Mouse (Mus musculus): ENCODE measurements around the gene Ccm2l. TPM values are rescaled to one million over a fixed set of nuclear protein-coding genes. Genes with fewer than 3 reads are reported as not detected.

The Ccm2l gene
- total RNA-seq, 2 experiments from 2014 or later = 5.5 to 7.4 TPM

- no peak for DNase-seq (ENCODE audit: low spot score in 2 of 2)
Observed at GRCm38 (mm10) chr2:153087091-153087490, 21.3 kb downstream of the Ccm2l start.

DNA sequence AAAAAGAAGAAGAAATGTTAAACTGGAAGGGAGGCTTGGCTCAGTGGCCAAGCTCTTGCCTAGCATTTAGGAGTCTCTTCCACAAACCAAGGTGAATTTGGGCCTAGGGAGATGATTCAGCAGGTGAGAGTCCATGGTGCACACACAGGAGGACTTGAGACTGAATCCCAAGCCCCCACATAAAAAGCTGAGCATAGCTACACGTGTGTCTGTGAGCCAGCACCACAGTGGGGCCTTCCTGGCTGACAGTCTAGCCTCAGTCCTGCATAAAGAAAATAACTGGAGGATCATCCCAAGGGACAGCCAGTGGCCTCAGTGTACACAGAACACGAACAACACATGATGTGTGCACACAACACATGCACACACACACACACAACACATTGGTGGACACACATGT, 23.6 kb downstream of the Ccm2l start:
- no peak for DNase-seq (ENCODE audit: low spot score in 2 of 2)

DNA sequence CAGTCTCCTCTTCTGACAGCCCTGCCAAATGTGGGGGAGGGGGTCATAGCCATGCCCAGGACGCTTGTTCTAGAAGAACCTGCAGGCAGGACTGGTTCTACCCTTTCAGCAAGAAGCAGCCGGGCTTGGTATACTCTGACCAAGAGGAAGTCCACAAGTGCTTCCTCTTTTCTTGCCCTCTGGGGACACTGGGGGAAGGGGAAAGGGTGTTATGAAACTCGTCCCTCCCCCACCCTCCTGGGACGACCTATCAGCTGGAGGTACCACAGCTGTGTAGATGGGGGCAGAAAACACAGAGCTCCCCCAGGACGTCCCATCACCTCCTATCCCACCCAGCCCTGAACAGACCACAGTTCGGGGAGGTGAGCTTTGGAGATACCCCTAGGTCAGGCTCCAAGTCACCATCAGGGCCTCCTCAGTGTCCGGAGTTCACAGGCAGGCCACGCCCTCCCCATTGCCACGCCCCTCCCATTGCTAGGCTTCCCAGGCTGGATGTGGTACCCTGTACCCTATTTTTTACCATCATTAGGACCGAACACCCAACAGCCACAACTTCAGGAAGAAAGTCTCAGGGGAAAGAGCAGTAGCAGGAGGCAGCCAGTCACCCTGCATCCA, 24.9 kb downstream of the Ccm2l start:
- DNase-seq (ENCODE audit: low spot score in 2 of 2) = no peak

GRCm38 (mm10) chr2:153107046-153107766, 41.5 kb downstream of the Ccm2l start:
- DNase-seq (ENCODE audit: low spot score in 2 of 2) = no peak

DNA sequence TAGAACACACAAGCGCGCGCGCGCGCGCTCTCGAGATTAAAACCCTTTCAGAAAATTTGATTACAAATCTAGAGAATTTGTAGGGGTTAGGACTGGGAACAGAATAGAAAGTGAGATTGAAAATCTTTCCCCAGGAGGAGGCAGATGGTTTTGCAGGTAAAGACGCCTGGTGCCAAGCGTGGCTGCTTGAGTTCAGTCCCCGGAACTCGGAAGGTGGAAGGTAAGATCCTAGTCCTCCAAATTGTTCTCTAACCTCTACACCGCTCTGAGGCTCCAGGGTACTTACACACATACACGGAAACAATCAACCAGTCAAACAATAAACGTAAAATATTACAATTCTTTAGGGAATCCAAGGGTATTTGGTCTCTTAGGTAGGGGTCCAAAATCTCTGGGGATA, 42.0 kb downstream of the Ccm2l start:
- no peak for DNase-seq (ENCODE audit: low spot score in 2 of 2)

DNA sequence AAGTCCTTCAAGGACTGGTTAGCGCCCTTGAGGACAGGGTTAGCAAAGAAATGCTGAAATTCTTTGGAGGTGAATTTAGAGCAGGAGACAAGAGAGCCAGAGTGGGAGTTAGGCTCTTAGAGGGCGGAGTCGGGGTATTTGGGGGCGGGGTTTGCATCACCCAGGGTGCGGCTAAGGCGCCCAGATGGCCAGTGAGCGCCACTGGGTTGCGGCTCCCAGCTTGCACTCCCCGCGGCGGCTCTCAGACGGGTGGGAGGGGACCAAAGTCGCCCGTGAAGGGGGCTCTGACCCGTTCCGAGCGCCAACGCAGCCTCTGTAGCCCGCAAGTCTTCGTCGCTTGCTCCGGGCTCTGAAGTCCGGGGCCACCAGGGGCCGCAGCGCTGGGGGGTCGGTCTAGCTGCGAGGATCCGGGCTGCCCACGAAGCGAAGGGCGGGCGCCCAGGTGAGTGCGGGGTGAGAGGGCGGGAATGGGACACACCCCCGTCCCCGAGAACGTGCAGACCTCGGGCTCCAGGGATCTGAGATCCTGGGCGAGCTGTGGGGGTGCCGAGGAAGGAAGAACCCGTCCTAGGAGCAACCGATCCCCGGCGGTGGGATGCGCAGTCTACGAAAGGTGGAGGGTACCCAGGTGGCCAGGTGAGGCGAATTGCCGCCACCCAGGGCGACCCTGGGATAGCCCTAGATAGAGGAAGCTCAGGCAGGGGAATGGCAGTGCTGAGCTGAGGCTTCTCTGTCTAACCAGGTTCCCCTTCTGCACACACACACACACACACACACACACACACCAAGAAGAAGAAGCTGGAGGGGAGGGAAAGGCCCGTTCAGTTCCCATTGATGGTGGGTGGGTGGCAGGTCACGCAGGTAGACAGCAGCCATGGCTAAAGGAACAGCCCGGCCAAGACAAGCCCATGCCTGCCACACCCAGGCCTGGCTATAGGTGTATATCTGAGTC, 42.8 kb downstream of the Ccm2l start, which contains the start of gene Hck:
Gene Hck (plus strand): TSS at position 156 of the 952 bp plus-strand sequence.
- DNase-seq (ENCODE audit: low spot score in 2 of 2) = peak in 1 of 2 experiments; percentile 28

DNA sequence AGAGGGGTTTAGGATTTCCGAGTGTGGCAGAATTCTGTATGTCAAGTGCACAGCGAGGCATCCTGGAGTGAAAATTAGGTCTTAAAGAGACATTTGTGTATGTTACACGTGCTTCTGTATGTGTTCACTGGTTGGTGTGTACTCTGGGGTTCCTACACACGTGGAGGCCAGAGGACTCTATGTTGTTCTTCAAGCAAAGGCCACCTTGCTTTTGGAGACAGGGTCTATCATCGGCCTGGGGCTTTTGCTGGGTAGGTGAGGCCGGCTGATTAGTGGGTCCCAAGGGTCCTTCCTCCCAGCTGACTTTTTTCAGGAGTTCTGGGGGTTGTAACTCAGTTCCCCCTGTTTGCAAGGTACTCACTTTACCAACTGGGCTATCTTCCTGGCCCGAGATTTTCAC, 43.8 kb downstream of the Ccm2l start:
- no peak for DNase-seq (ENCODE audit: low spot score in 2 of 2)

- no peak for DNase-seq (ENCODE audit: low spot score in 2 of 2)
Observed at GRCm38 (mm10) chr2:153111298-153111697, 45.5 kb downstream of the Ccm2l start.

GRCm38 (mm10) chr2:153115679-153116081, 49.9 kb downstream of the Ccm2l start:
- DNase-seq (ENCODE audit: low spot score in 2 of 2) = no peak

GRCm38 (mm10) chr2:153117051-153117486, 51.3 kb downstream of the Ccm2l start:
- DNase-seq (ENCODE audit: low spot score in 2 of 2) = no peak

GRCm38 (mm10) chr2:153119488-153119887, 53.7 kb downstream of the Ccm2l start:
- DNase-seq (ENCODE audit: low spot score in 2 of 2) = no peak

- no peak for DNase-seq (ENCODE audit: low spot score in 2 of 2)
Observed at GRCm38 (mm10) chr2:153120126-153120525, 54.4 kb downstream of the Ccm2l start.

DNA sequence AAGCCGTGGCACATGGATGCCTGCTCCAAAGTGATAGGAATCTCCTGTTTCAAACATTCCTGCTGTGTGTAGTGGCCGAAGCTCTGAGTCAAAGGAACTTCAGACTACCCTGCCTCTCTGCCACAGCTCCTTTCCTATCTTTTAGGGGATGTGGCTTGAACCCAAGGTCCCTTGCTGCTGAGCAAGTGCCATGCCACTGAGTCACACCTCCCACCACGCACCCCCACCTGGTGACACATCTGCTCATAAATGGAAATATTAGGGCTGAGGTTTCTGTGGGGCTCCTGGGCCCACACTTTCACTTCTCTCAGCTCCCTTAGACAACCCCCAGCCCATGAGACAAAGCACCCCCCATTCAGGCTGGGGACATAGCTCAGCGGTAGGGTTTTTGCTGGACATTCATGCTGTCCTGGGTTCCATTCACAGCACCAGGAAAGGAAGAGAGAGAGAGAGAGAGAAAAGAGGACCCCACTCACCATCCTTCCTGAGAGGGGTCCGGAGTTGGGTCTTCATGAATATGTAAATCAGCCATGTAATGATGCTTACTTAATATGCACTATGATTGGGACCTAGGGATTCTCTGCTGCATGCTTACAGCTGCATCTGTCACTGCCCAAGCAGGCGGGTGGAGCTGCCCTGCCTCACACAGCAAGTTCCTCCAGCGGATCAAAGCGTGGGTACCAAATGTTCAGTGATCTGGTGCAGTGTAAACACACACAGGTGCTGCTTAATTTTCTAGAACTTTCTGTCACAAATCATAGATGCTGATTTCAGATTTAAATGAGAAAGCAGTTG, 56.3 kb downstream of the Ccm2l start:
- DNase-seq (ENCODE audit: low spot score in 2 of 2) = no peak

- no peak for DNase-seq (ENCODE audit: low spot score in 2 of 2)
Observed at GRCm38 (mm10) chr2:153122701-153123100, 56.9 kb downstream of the Ccm2l start.

- DNase-seq (ENCODE audit: low spot score in 2 of 2) = no peak
Observed at GRCm38 (mm10) chr2:153125875-153126274, 60.1 kb downstream of the Ccm2l start.

DNA sequence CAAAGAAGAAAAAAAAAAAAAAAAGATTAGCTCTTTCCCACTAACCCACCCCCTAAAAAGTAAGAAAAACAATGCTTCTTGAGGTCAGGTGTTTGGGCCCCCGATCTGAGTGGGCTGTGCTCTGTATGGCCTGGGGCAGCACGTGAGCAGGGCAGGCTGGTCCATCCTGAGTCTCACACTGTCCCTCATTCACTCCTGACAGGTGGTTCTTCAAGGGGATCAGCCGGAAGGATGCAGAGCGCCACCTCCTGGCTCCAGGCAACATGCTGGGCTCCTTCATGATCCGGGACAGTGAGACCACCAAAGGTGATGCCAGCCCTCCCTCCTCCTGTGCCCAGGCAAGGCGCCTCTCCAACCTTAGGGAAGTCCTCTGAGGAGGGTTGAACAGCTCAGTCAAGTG, 65.3 kb downstream of the Ccm2l start:
- DNase-seq (ENCODE audit: low spot score in 2 of 2) = no peak

Other genes starting within 250 kb of the Ccm2l start
- gene Bcl2l1, start 234.2 kb upstream of the Ccm2l start, total RNA-seq (2021) = 100 to 1,000 TPM; 124 to 128 TPM
- 1 to 10 TPM; 2.5 to 4.7 TPM for gene Tpx2, start 218.0 kb upstream of the Ccm2l start, total RNA-seq (2021)
- under 1 TPM in 1 of 2 experiments, not detected in 1; 0.12 TPM for gene Mylk2, start 154.6 kb upstream of the Ccm2l start, total RNA-seq (2021)
- 1 to 10 TPM; 1.3 to 1.7 TPM for gene Foxs1, start 132.7 kb upstream of the Ccm2l start, total RNA-seq (2021)
- 10 to 100 TPM; 26.1 to 27.1 TPM for gene Dusp15, start 114.3 kb upstream of the Ccm2l start, total RNA-seq (2021)
- 1 to 10 TPM; 1.7 to 3.0 TPM for gene Ttll9, start 103.5 kb upstream of the Ccm2l start, total RNA-seq (2021)
- gene Pdrg1, start 50.5 kb upstream of the Ccm2l start, total RNA-seq (2021) = 10 to 100 TPM; 34.0 to 37.4 TPM
- gene Xkr7, start 34.1 kb upstream of the Ccm2l start, total RNA-seq (2021) = 1 to 10 TPM; 3.3 TPM
- gene Hck, start 42.5 kb downstream of the Ccm2l start, total RNA-seq (2021) = 1 to 10 TPM; 2.2 to 2.4 TPM
- 10 to 100 TPM; 93.0 to 93.3 TPM for gene Tm9sf4, start 95.3 kb downstream of the Ccm2l start, total RNA-seq (2021)
- 10 to 100 TPM; 25.7 to 26.1 TPM for gene Tspyl3, start 159.5 kb downstream of the Ccm2l start, total RNA-seq (2021)
- 1 to 10 TPM; 4.5 to 5.3 TPM for gene Plagl2, start 175.5 kb downstream of the Ccm2l start, total RNA-seq (2021)
- gene Pofut1, start 175.6 kb downstream of the Ccm2l start, total RNA-seq (2021) = 10 to 100 TPM; 16.0 to 18.0 TPM
- 10 to 100 TPM; 63.5 to 69.2 TPM for gene Kif3b, start 225.5 kb downstream of the Ccm2l start, total RNA-seq (2021)